Mouse (Mus musculus) intestine, postnatal 0 days (tissue): ENCODE measurements around the gene Ttll5. TPM values are rescaled to one million over a fixed set of nuclear protein-coding genes. Genes with fewer than 3 reads are reported as not detected.

Source experiments
- ATAC-seq: fragments of 200-750 bp; cut with Nextera tagmentation; 2 replicates; pipeline ENCODE4 v1.8.0; 2017; ENCODE audit warnings: mild to moderate bottlenecking, moderate TSS enrichment, moderate library complexity
- H3K27ac ChIP-seq: fragments of 300-500 bp; sonication (generic); 2 replicates; pipeline ENCODE4 v1.5.1; 2014; ENCODE audit warnings: mild to moderate bottlenecking, low read depth, low read length, moderate library complexity
- H3K27me3 ChIP-seq: fragments of 300-500 bp; sonication (generic); replicated peaks from 2 replicates; pipeline ENCODE4 v1.6.1; 2014; ENCODE audit warnings: low read length, mixed read lengths; ENCODE audit not compliant: control insufficient read depth, insufficient read depth
- H3K36me3 ChIP-seq: fragments of 300-500 bp; sonication (generic); 2 replicates; pipeline ENCODE4 v1.6.1; 2014; ENCODE audit warnings: mild to moderate bottlenecking, moderate library complexity; ENCODE audit not compliant: control insufficient read depth, insufficient read depth
- H3K4me1 ChIP-seq: fragments of 300-500 bp; sonication (generic); replicated peaks from 2 replicates; pipeline ENCODE4 v1.6.1; 2014; ENCODE audit warnings: antibody characterized with exemption, low read length, mixed read lengths; ENCODE audit not compliant: control insufficient read depth, insufficient read depth
- H3K4me2 ChIP-seq: fragments of 300-500 bp; sonication (generic); replicated peaks from 2 replicates; pipeline ENCODE4 v1.6.1; 2014; ENCODE audit warnings: low read depth, mild to moderate bottlenecking, moderate library complexity
- H3K4me3 ChIP-seq: fragments of 300-500 bp; sonication (generic); 2 replicates; pipeline ENCODE4 v1.5.1; 2014; ENCODE audit warnings: low read depth, low read length
- H3K9ac ChIP-seq: fragments of 300-500 bp; sonication (generic); 2 replicates; pipeline ENCODE4 v1.6.1; 2014; ENCODE audit warnings: mild to moderate bottlenecking, low read depth, low read length
- H3K9me3 ChIP-seq: fragments of 300-500 bp; sonication (generic); 2 replicates; pipeline ENCODE4 v1.6.1; 2016; ENCODE audit warnings: mixed run types; ENCODE audit not compliant: control insufficient read depth
- CTCF ChIP-seq: sonication (generic); IDR thresholded peaks from 2 replicates; pipeline ENCODE4 v1.5.1; 2016; ENCODE audit warnings: low read depth, mild to moderate bottlenecking, control low read depth, antibody characterized with exemption, moderate library complexity
- WGBS: fragments of 180-500 bp; shearing (Covaris S2); extraction: QIAGEN DNeasy Blood & Tissue Kit; methylation state at CpG from one replicate; pipeline ENCODE4 v1.1.7; 2014; 5-methylcytosine and 5-hydroxymethylcytosine counted together
- polyA plus RNA-seq: library from polyadenylated mRNA; unstranded; fragments of >200 nt; fragmentation: Nextera tagmentation; extraction: Ambion mirVana; gene quantifications from 2 replicates; pipeline ENCODE4 v1.2.1, GENCODE M21; 2015

Ttll5 gene
- polyA plus RNA-seq, 1 experiment from 2014 or later = 3.3 TPM

DNA sequence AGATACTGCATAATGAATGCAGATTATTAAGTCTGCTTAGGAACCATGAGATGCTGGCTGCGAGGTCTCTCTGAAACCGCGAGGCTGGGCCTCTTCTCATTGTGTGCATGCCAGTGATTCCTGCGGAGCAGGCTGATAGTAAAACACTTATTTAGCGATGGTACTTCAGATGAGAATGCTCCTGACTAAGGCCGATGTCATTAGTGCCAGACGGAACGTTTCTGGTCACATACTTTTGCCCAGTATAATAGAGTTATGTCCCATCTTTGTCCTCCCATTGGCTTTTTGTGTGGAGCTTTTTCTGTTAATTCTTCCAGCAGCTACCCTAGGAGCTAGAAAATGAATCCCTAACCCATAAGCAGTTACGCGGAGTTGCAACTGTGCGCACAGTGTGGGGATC lies 273.3 kb downstream of the Ttll5 start:
- Histone ChIP-seq H3K9ac (no peak overlapping the region), H3K27me3 (no peaks in the 10 kb centered on the region), H3K4me1 (no peaks in the 10 kb centered on the region), H3K36me3 (no peaks in the 10 kb centered on the region), H3K4me2 (no peak overlapping the region), H3K4me3 (no peak overlapping the region), H3K9me3 (no peaks in the 10 kb centered on the region), H3K27ac (no peak overlapping the region)
- TF ChIP-seq CTCF = no peak
- no peak for ATAC-seq
- 83% methylated on average over 11 of the region's 11 CpGs for WGBS

- no peak overlapping the region for H3K27ac ChIP-seq
- 0 out of 2 replicates have a peak, but pooled peaks cover 2% of the 10 kb centered on the region for H3K4me1 ChIP-seq
- whole genome bisulfite sequencing = 94% methylated on average over 3 of the region's 3 CpGs
- no peak overlapping the region for H3K9ac ChIP-seq
- no peaks in the 10 kb centered on the region for H3K9me3 ChIP-seq
- H3K27me3 ChIP-seq = no peaks in the 10 kb centered on the region
- no peak for TF ChIP-seq CTCF
- no peak overlapping the region for H3K4me2 ChIP-seq
- H3K4me3 ChIP-seq = no peak overlapping the region
- no peaks in the 10 kb centered on the region for H3K36me3 ChIP-seq
- ATAC-seq = no peak
Observed at GRCm38 (mm10) chr12:86100711-86101110, 276.3 kb downstream of the Ttll5 start.

DNA sequence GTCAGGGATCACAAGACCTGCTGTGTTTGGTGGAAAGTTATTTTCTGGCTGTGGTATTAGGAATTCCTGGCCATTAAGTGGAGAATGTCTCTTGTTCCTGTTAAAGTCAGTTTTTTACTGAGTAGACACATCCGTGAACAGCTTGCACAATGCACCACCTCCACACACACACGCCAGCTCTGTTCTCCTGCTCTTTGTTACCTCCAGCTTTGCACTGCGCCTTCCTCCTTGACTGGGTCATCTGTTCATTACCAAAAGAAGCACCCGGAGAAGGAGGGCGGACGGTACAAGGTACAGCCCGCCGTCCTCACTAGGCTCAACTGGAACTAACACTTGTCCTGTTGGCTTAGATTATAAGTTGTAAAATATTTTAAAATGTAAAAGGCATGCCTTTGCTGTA lies 278.2 kb downstream of the Ttll5 start:
- Histone ChIP-seq H3K36me3 (no peaks in the 10 kb centered on the region), H3K4me3 (no peak overlapping the region), H3K4me1 (0 out of 2 replicates have a peak, but pooled peaks cover 2% of the 10 kb centered on the region), H3K9ac (no peak overlapping the region), H3K9me3 (no peaks in the 10 kb centered on the region), H3K4me2 (no peak overlapping the region), H3K27ac (no peak overlapping the region), H3K27me3 (no peaks in the 10 kb centered on the region)
- no peak for ATAC-seq
- no peak for TF ChIP-seq CTCF
- WGBS = 70% methylated on average over 8 of the region's 8 CpGs

- TF ChIP-seq CTCF = no peak
- no peak overlapping the region for H3K9ac ChIP-seq
- H3K4me2 ChIP-seq = no peak overlapping the region
- ATAC-seq = no peak
- 59% methylated on average over 11 of the region's 11 CpGs for WGBS
- no peaks in the 10 kb centered on the region for H3K36me3 ChIP-seq
- H3K4me3 ChIP-seq = no peak overlapping the region
- H3K4me1 ChIP-seq = 0 out of 2 replicates have a peak, but pooled peaks cover 2% of the 10 kb centered on the region
- 0 out of 2 replicates have a peak overlapping the region, but pooled peaks have one; percentile 41 for H3K27ac ChIP-seq
- H3K9me3 ChIP-seq = no peaks in the 10 kb centered on the region
- no peaks in the 10 kb centered on the region for H3K27me3 ChIP-seq
Observed at GRCm38 (mm10) chr12:86103391-86103790, 278.9 kb downstream of the Ttll5 start.

DNA sequence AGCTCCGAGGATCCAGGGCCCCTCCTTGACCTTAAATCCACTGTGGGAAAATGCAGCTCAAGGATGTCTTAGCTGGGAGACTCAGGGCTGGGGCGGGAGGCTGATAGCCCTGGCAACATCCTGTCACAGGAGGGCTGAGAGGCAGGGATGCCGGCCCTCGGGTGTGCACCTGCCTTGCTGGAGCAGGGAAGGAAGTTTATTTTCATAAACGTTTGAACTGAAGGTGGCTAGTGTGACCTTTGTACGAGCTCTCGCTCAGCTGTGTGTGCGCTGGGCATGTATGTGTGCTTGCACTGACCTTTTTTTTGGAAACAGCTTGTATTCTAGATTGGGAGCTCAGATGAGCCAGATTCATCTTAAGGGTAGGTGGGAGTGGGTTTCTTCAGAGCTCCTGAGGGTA lies 279.4 kb downstream of the Ttll5 start:
- Histone ChIP-seq H3K36me3 (no peaks in the 10 kb centered on the region), H3K27me3 (no peaks in the 10 kb centered on the region), H3K9me3 (no peaks in the 10 kb centered on the region), H3K9ac (no peak overlapping the region), H3K4me2 (no peak overlapping the region), H3K27ac (0 out of 2 replicates have a peak overlapping the region, but pooled peaks have one; percentile 41), H3K4me3 (no peak overlapping the region), H3K4me1 (0 out of 2 replicates have a peak, but pooled peaks cover 2% of the 10 kb centered on the region)
- no peak for TF ChIP-seq CTCF
- 20% methylated on average over 8 of the region's 8 CpGs for WGBS
- no peak for ATAC-seq

- Histone ChIP-seq H3K9me3 (no peaks in the 10 kb centered on the region), H3K27ac (0 out of 2 replicates have a peak overlapping the region, but pooled peaks have one; percentile 41), H3K9ac (no peak overlapping the region), H3K36me3 (no peaks in the 10 kb centered on the region), H3K4me2 (no peak overlapping the region), H3K4me1 (0 out of 2 replicates have a peak, but pooled peaks cover 2% of the 10 kb centered on the region), H3K27me3 (no peaks in the 10 kb centered on the region), H3K4me3 (no peak overlapping the region)
- ATAC-seq = peak; percentile 40
- no peak for TF ChIP-seq CTCF
- 69% methylated on average over 11 of the region's 11 CpGs for WGBS
Observed at GRCm38 (mm10) chr12:86104297-86104696, 279.8 kb downstream of the Ttll5 start.

DNA sequence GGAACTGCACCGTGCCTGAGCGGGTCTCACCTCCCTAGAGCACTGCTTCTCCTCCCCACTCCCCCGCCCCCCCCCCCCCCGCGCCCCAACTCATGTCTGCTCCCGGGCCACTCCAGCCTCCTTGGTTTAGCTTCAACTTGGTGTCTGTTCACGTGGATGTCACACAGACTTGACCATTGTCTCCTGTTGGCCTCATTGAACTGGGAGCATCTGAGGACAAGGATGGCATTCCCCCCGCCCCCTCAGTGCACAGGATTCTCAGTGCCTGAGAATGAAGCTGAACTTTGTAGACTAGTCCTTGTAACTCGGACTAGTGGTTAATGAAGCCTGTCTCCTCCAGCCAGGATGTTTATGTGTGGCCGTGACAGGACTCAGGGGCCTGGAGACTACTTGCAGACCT lies 281.1 kb downstream of the Ttll5 start:
- Histone ChIP-seq H3K27me3 (no peaks in the 10 kb centered on the region), H3K27ac (no peak overlapping the region), H3K36me3 (no peaks in the 10 kb centered on the region), H3K9ac (no peak overlapping the region), H3K4me3 (no peak overlapping the region), H3K4me2 (no peak overlapping the region), H3K4me1 (0 out of 2 replicates have a peak, but pooled peaks cover 2% of the 10 kb centered on the region), H3K9me3 (no peaks in the 10 kb centered on the region)
- no peak for ATAC-seq
- TF ChIP-seq CTCF = no peak
- 85% methylated on average over 6 of the region's 10 CpGs for WGBS
